Mouse (Mus musculus) lung, adult 2 months (tissue): ENCODE data around the gene Adprm.

Experiments used
- CTCF ChIP-seq: fragments of 200-500 bp; IDR thresholded peaks from 2 replicates; pipeline ENCODE4 v1.5.1; 2011; ENCODE audit warnings: mild to moderate bottlenecking, low read length, control low read depth; ENCODE audit not compliant: insufficient read depth
- POLR2A ChIP-seq: fragments of 200-500 bp; IDR thresholded peaks from 2 replicates; pipeline ENCODE4 v1.6.1; 2011; ENCODE audit warnings: low read depth, mild to moderate bottlenecking, control low read depth, low read length, borderline replicate concordance; ENCODE audit errors: extremely low read depth

DNA sequence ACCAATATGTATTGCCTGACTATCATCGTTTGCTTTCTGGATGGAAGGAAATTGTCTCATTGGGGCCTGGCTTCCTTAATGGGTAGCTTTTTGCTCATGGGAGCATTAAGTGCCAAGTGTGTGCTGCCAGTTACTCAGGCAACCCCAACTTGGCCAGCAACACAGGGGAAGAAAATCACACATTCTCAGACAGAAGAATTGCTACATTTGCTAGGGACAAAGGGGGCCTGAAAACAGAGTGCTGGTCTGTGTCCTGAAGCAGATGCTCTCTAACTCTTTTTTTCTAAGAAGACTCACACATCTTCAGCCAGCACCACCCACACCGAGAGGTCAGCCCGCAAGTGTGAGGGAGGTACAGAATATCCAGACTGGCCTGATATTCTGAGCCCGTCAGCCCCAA lies 51.7 kb downstream of the Adprm start:
- TF ChIP-seq CTCF (no peak), POLR2A (no peak)
